Mouse (Mus musculus) heart, postnatal 0 days (tissue): ENCODE results near the gene Fyb.

Source experiments
- CTCF ChIP-seq: IDR thresholded peaks from 2 replicates; pipeline ENCODE4 v1.5.1; 2016; ENCODE audit warnings: antibody characterized with exemption, control low read depth, low read depth
- EP300 ChIP-seq: IDR thresholded peaks from 2 replicates; pipeline ENCODE4 v1.6.1; 2016; ENCODE audit warnings: antibody characterized with exemption, low read depth

GRCm38 (mm10) chr15:6678479-6678878, 155.8 kb downstream of the Fyb start:
- TF ChIP-seq CTCF, result no peak
- no peak for TF ChIP-seq EP300
